Mouse (Mus musculus): ENCODE results near the gene Pla1a. TPM values are rescaled to one million over a fixed set of nuclear protein-coding genes. Genes with fewer than 3 reads are reported as not detected.

Gene Pla1a
- polyA plus RNA-seq, 1 experiment = 26.8 TPM

GRCm38 (mm10) chr16:38467091-38467916, 34.4 kb upstream of the Pla1a start:
- no peak for DNase-seq
- WGBS = 88% methylated on average over 13 of the region's 13 CpGs
- Histone ChIP-seq H3K4me1 (ENCODE audit: control insufficient read depth, insufficient read depth, low read length) (no peaks in the 10 kb centered on the region), H3K27me3 (replicated peaks; ENCODE audit: control insufficient read depth, insufficient read depth, low read length) (no peaks in the 10 kb centered on the region), H3K36me3 (ENCODE audit: control insufficient read depth, insufficient read depth, low read length) (no peaks in the 10 kb centered on the region), H3K27ac (ENCODE audit: insufficient read depth, low read depth, low read length) (no peak overlapping the region), H3K4me3 (ENCODE audit: insufficient read depth, low read depth, low read length) (no peak overlapping the region)
- TF ChIP-seq CTCF (conservative IDR thresholded peaks at IDR 0.05; ENCODE audit: insufficient read depth, insufficient read length, low read depth, low read length) (no peak), POLR2A (IDR thresholded peaks at IDR 0.05; ENCODE audit: low read depth, low read length) (no peak)

GRCm38 (mm10) chr16:38466089-38466488, 33.1 kb upstream of the Pla1a start:
- Histone ChIP-seq H3K27ac (ENCODE audit: insufficient read depth, low read depth, low read length) (no peak overlapping the region), H3K4me3 (ENCODE audit: insufficient read depth, low read depth, low read length) (no peak overlapping the region), H3K27me3 (replicated peaks; ENCODE audit: control insufficient read depth, insufficient read depth, low read length) (no peaks in the 10 kb centered on the region), H3K4me1 (ENCODE audit: control insufficient read depth, insufficient read depth, low read length) (no peaks in the 10 kb centered on the region), H3K36me3 (ENCODE audit: control insufficient read depth, insufficient read depth, low read length) (no peaks in the 10 kb centered on the region)
- TF ChIP-seq POLR2A (IDR thresholded peaks at IDR 0.05; ENCODE audit: low read depth, low read length) (no peak), CTCF (conservative IDR thresholded peaks at IDR 0.05; ENCODE audit: insufficient read depth, insufficient read length, low read depth, low read length) (no peak)
- DNase-seq = no peak
- WGBS = 68% methylated on average over 4 of the region's 4 CpGs

GRCm38 (mm10) chr16:38463305-38463704, 30.4 kb upstream of the Pla1a start:
- no peak for TF ChIP-seq CTCF (conservative IDR thresholded peaks at IDR 0.05; ENCODE audit: insufficient read depth, insufficient read length, low read depth, low read length)
- TF ChIP-seq POLR2A (IDR thresholded peaks at IDR 0.05; ENCODE audit: low read depth, low read length) = no peak
- DNase-seq = no peak
- H3K27ac ChIP-seq (ENCODE audit: insufficient read depth, low read depth, low read length) = no peak overlapping the region
- WGBS = 89% methylated on average over 5 of the region's 5 CpGs
- no peak overlapping the region for H3K4me3 ChIP-seq (ENCODE audit: insufficient read depth, low read depth, low read length)
- no peaks in the 10 kb centered on the region for H3K4me1 ChIP-seq (ENCODE audit: control insufficient read depth, insufficient read depth, low read length)
- H3K27me3 ChIP-seq (replicated peaks; ENCODE audit: control insufficient read depth, insufficient read depth, low read length) = no peaks in the 10 kb centered on the region
- H3K36me3 ChIP-seq (ENCODE audit: control insufficient read depth, insufficient read depth, low read length) = no peaks in the 10 kb centered on the region

- no peak for DNase-seq
- no peaks in the 10 kb centered on the region for H3K36me3 ChIP-seq (ENCODE audit: control insufficient read depth, insufficient read depth, low read length)
- WGBS = 72% methylated on average over 7 of the region's 7 CpGs
These were observed 29.2 kb upstream of the Pla1a start for GRCm38 (mm10) chr16:38462161-38462560.

GRCm38 (mm10) chr16:38461749-38462148, 28.8 kb upstream of the Pla1a start:
- WGBS = 65% methylated on average over 8 of the region's 8 CpGs
- no peak overlapping the region for H3K4me3 ChIP-seq (ENCODE audit: insufficient read depth, low read depth, low read length)
- no peaks in the 10 kb centered on the region for H3K4me1 ChIP-seq (ENCODE audit: control insufficient read depth, insufficient read depth, low read length)
- no peaks in the 10 kb centered on the region for H3K36me3 ChIP-seq (ENCODE audit: control insufficient read depth, insufficient read depth, low read length)
- TF ChIP-seq POLR2A (IDR thresholded peaks at IDR 0.05; ENCODE audit: low read depth, low read length) = no peak
- TF ChIP-seq CTCF (conservative IDR thresholded peaks at IDR 0.05; ENCODE audit: insufficient read depth, insufficient read length, low read depth, low read length) = no peak
- DNase-seq = no peak
- H3K27ac ChIP-seq (ENCODE audit: insufficient read depth, low read depth, low read length) = no peak overlapping the region
- no peaks in the 10 kb centered on the region for H3K27me3 ChIP-seq (replicated peaks; ENCODE audit: control insufficient read depth, insufficient read depth, low read length)

More at GRCm38 (mm10) chr16:38462161-38462560, 29.2 kb upstream of the Pla1a start:
- Histone ChIP-seq H3K4me3 (ENCODE audit: insufficient read depth, low read depth, low read length) (no peak overlapping the region), H3K4me1 (ENCODE audit: control insufficient read depth, insufficient read depth, low read length) (no peaks in the 10 kb centered on the region), H3K27ac (ENCODE audit: insufficient read depth, low read depth, low read length) (no peak overlapping the region), H3K27me3 (replicated peaks; ENCODE audit: control insufficient read depth, insufficient read depth, low read length) (no peaks in the 10 kb centered on the region)
- TF ChIP-seq CTCF (conservative IDR thresholded peaks at IDR 0.05; ENCODE audit: insufficient read depth, insufficient read length, low read depth, low read length) (no peak), POLR2A (IDR thresholded peaks at IDR 0.05; ENCODE audit: low read depth, low read length) (no peak)

- TF ChIP-seq POLR2A (IDR thresholded peaks at IDR 0.05; ENCODE audit: low read depth, low read length) (no peak), CTCF (conservative IDR thresholded peaks at IDR 0.05; ENCODE audit: insufficient read depth, insufficient read length, low read depth, low read length) (no peak)
- Histone ChIP-seq H3K27me3 (replicated peaks; ENCODE audit: control insufficient read depth, insufficient read depth, low read length) (no peaks in the 10 kb centered on the region), H3K36me3 (ENCODE audit: control insufficient read depth, insufficient read depth, low read length) (no peaks in the 10 kb centered on the region), H3K4me3 (ENCODE audit: insufficient read depth, low read depth, low read length) (no peak overlapping the region), H3K4me1 (ENCODE audit: control insufficient read depth, insufficient read depth, low read length) (no peaks in the 10 kb centered on the region), H3K27ac (ENCODE audit: insufficient read depth, low read depth, low read length) (no peak overlapping the region)
- WGBS = 90% methylated on average over 4 of the region's 4 CpGs
- no peak for DNase-seq
These were observed 27.0 kb upstream of the Pla1a start for GRCm38 (mm10) chr16:38459990-38460389.

GRCm38 (mm10) chr16:38458600-38459280, 25.8 kb upstream of the Pla1a start:
- no peak overlapping the region for H3K27ac ChIP-seq (ENCODE audit: insufficient read depth, low read depth, low read length)
- no peaks in the 10 kb centered on the region for H3K27me3 ChIP-seq (replicated peaks; ENCODE audit: control insufficient read depth, insufficient read depth, low read length)
- H3K4me3 ChIP-seq (ENCODE audit: insufficient read depth, low read depth, low read length) = no peak overlapping the region
- no peak for DNase-seq
- TF ChIP-seq POLR2A (IDR thresholded peaks at IDR 0.05; ENCODE audit: low read depth, low read length) (no peak), CTCF (conservative IDR thresholded peaks at IDR 0.05; ENCODE audit: insufficient read depth, insufficient read length, low read depth, low read length) (no peak)
- 76% methylated on average over 6 of the region's 6 CpGs for WGBS
- H3K36me3 ChIP-seq (ENCODE audit: control insufficient read depth, insufficient read depth, low read length) = no peaks in the 10 kb centered on the region
- no peaks in the 10 kb centered on the region for H3K4me1 ChIP-seq (ENCODE audit: control insufficient read depth, insufficient read depth, low read length)
